Mouse (Mus musculus): ENCODE measurements at regions not wholly inside any gene's neighbourhood (a gene's known extent, or its start where the extent isn't known, plus 50 kb on each side); places are given as distances from the start of the nearest gene placed in this dataset.

DNA sequence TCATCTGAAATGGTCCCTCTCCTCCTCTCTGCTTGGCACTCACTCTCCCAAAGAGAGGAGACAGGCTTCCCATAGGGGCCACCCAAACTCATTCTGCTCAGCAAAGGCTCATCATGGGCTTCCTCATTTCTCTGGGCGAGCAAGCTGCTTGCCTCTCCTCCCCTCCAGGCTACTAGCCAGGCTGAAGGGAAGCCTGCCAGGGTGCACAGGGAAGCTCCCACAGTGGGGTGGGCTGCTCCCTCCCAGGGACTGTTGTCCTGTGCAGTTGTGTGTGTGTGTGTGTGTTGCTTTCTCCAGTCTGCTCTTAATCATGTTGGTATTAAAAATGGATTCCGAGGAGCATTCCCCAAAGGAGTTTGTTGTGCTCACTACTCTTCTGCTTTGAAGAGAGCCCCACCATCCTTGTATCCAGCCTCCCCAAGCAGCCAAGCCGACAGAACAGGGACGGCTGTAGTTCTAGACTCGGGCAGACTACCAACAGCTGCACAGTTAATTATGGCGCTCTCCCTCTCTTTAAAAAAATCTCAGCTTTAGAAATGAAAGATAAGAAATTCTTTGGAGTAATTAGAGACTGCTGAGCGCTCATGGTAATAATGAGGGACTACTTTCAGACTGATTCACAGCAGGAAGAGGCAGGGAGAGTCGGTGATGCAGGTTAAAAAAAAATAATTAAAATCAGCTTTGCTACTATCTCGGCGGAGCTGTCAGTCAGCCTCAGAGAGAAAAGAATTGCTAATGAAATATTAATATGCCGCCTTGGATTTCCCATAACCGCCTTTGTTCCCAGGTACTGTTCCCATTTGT, 417.0 kb downstream of the Cmpk2 start:
- DNase-seq (ENCODE audit: low spot score): no peak

DNA sequence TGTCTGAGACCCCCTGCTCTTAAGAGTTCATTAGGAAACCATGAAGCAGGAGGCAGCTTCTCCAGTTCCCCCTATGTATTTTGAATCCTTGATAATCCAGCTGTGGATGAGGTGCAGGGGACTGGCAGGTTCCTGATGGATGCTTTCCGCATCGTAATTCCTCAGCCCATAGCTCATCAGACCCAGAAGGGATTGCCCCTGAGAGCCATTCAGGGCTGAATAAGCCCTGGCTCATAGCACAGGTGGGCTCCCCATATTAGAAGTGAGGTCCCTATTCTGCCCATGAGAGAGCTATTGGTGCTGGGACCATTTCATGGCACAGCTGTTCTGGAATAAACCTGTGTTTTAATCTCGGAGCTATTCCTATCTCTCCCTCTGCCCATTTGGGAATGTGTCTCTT, 416.1 kb downstream of the Cmpk2 start:
- DNase-seq (ENCODE audit: low spot score): no peak

DNA sequence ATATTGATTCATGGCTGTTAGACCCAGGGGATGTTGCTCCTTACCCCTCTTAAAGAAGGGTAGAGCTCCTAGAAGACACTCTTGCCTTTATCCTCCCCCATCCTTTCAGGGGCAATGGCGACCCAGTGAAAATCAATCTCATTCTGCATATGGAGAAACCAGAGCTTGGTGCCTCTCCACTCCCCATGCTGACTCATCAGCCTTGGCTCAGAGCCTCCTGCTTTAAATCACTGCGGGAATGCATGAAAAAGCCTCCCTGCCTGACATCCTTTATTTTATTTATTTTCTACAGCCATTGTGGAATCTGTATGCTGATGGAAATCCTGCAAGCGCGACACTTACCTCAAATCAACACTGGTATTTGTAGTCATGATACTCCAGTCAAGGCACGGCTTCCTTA, 415.2 kb downstream of the Cmpk2 start:
- no peak for DNase-seq (ENCODE audit: low spot score)

DNA sequence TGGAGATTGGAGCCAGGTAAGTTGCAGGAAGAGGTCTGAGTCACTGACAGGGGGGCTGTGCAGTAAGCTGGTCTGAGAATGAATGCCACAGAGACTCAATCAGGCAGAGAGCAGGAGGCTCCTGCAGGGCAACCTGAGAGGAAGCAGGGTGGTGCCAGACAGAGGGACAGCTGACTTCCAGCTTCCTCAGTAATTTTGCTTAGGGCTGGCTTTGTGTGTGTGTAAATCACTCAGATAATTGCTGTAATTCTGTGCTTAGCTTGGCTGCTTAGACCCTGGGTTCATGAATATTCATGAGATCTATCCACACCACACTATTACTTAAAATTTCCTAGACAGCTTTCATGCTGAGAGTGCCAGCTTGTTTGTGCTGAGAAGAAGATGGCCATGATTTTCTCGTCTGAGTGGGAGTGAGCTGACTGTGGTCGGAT, 408.7 kb downstream of the Cmpk2 start:
- no peak for DNase-seq (ENCODE audit: low spot score)

DNA sequence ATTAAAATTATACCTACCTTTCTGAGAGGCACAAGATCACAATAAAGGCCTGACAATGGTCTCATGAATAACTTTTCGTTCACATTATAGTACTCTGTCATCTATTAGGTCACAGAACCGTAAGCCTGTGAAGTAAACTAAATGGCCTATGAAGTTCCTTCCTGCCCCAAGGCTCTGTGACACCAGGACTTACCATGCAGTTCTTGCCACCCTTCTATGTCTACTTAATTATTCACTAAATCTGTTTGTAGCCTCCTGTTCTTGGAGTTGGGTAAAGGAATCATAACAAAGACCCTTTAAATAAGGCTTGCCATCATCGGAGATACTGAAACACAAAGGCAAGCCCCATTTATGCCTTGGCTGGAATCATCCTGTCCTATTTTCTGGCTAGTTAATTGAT, 408.3 kb downstream of the Cmpk2 start:
- DNase-seq (ENCODE audit: low spot score): no peak

DNA sequence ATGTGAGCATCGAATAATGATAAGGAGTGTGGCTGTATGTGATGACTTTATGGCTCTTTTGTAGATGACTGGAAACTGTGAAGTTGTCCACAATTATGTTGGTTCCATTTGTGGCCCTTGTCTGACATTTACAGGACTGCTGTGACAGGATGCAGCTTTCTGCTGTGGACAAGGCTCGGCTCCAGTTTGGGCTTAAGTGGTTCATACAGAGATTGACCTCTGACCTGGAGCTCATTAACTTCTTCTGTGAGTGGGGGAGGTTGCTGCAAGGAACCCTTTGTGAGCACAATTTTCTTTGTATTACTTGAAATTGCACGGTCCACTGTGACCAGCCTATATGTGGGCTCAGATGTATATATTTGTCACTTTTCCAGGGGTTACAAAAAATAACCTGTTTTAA, 403.5 kb downstream of the Cmpk2 start:
- no peak for DNase-seq (ENCODE audit: low spot score)

DNA sequence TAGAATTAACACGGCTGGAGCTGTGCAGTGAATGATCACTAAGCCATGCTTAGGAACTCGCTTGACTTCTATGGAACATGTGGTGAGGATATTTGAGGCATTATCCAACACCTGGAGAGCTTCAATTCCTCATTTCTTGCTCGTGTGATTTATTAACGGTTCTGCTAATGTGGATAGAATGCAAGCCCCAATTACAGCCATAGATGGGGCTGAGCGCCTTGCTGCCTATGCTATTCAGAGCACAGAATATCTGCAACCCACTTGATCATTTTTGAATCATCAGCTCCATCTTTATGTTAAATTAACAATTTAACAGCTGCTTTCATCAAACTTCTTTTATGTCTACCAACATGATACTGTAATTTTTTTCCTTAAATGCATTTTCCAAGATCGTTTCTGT, 398.7 kb downstream of the Cmpk2 start:
- no peak for DNase-seq (ENCODE audit: low spot score)

DNA sequence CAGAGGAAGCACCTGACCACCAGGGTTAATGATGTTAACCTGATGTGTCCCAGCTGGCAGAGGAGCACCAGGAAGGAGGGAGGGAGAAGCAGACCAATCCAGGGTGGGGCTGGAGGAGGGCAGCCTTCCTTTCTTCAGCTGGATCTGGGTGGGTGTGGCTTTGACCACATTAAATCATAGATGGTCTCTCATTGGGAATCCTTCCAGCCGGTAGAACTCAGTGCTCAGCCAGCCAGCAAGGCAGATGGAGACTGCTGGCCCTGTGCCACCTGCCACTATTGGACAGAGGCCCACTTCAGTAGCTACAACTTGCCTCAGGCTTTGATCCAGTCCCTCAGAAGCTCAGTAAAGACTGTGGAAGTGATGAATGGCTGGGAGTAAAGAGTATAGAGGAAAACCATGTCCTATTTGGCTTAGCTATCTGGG, 386.1 kb downstream of the Cmpk2 start:
- peak; percentile 18 for DNase-seq (ENCODE audit: low spot score)

DNA sequence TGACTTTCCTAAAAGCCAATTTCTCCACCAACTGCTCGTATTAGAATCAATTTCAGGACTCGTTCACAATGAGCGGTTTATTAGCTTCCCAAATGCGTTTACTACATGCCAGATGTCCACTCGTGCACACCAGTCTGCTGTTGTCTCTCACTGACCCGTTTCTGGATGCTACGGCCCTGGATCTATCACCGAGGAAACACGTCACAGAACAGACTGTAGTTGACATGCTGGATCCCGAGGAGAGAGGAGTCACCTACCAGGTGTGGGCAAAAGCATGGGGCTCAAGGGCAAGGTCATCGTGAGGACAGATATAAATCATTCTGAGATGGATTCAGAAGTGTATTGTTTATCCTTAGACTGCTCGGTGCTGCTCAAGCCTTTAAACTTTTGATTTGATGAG, 375.9 kb downstream of the Cmpk2 start:
- DNase-seq (ENCODE audit: low spot score): no peak

DNA sequence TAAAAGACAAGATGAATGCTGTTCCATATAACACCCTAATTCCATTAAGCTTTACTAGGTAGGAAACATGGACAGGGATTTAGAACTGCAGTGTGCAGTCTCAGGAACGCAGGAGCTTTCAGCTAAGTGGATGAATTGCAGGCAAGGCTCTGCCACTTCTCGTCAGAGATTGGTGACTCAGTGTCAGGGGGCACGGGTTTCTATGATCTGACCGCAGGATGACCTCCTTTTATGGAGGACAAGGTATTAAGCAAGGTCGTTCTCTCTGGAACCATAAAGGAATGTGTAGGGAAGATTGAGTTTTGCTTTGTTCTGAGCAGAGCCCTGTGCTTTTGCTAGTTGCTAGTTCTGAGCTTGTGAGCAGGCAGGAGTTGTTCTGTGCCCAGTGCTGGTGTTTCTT, 373.7 kb downstream of the Cmpk2 start:
- DNase-seq (ENCODE audit: low spot score): no peak

DNA sequence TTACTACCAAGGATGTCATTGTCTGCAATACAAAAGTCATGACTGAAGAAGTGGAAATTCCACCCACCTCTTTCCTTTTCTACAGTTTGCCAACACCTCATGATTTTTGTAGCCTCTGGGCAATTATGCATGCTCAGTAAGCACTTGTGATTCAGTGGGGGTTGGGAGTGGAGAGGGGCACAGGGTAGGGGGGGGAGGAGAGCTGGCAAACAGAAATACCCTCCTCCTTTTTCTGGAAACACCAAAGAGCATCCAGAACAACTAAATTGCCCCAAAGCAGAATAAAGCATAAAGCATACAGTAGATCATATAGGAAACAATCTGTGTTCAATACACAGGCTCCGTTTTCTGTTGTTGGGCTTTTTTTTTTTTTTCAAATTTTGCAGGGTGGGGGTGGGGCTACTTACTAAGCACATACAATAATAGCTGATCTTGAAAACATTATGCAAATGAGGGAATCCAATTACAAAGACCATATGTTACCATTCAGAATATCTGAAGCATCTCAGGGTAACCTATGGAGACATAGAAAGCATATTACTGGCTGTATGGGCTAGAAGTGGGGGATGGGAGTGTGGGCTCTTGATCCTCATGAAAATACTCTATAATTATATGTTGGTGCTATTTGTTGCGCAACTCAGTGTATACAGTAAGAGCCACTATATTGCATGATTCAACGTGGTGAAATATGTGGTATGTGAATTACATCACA, 352.4 kb downstream of the Cmpk2 start:
- no peak for DNase-seq (ENCODE audit: low spot score)

DNA sequence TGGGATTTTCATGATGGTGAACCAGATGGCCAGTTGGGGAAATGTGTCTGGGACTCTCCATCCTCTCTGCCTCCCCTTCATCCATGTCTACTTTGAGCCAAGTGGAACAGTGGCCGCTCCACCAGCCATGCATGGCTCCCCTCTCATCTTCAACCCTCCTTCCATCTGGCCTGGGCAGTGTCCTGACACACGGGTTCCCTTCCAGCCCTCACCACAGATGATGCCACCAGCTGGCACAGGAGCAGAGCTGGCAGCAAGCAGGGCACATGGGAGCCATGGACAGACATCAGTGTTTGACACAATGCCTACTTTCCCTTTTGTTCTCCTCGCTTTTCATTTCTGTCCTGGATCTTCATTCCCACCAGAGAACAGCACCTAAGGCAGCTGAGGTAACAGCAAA, 348.9 kb downstream of the Cmpk2 start:
- DNase-seq (ENCODE audit: low spot score): no peak

DNA sequence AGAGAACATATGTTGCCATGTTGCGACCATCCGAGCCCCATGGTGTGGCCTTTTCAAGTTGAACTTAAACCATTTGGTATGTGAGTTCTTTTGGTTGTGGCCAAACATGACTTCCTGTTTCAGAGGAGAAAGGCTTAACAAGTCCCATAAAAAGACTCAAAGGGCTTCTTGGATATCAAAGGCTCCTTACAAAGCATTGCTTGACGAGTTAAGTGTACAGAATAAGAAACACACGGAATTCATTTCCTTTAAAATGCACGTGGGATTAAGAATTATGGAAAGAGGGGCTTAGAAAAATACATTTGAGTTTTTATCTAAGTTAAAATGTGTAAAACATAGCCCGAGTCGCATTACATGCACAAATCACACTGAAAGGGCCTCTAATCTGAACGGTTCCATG, 346.8 kb downstream of the Cmpk2 start:
- DNase-seq (ENCODE audit: low spot score): no peak

DNA sequence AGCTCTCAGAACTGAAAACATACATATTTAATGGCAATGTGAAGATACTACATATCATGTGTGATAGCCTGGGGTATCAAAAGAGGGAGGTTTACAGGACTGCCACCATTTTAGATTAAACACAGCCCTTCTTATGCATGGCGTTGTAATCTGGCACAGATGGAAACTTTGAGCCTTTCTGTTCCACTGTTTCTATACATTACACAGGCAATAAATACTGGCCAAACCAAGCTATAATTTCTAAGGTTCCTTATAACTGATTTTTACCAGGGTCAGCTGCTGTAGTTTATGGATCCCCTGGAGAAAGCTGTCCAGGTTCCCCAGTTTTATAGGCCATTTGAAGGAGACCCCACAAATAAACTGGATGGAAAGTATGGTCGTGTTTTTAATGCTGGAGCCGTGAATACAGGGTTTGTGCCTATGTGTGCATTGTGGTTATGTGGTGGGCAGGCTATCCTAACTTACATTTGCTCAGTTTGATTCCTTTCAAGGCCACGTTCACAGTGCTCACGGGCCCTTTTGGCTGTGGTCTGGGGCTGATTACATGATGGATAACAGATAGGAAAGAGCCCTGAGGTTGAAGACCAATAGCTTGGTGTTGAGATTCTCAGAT, 341.7 kb downstream of the Cmpk2 start:
- no peak for DNase-seq (ENCODE audit: low spot score)

DNA sequence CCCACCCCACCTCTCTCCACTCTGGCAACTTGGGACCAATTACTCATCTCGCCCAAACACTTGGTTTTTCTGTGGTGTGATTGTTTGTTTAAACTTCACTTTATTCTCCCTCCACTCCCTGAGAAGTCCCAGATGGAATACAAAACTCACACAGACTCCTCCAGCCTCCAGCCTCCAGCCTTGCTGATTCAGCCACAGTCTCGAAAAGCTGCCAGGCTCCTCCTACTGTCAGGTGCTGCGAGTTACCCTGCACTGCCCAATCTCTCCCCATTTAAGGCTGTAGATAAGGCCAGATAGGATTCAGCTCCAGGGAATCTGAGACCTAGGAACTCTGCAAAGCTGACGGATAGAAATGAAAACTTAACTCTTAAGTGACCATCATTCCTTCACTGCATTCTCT, 340.7 kb downstream of the Cmpk2 start:
- DNase-seq (ENCODE audit: low spot score): no peak

DNA sequence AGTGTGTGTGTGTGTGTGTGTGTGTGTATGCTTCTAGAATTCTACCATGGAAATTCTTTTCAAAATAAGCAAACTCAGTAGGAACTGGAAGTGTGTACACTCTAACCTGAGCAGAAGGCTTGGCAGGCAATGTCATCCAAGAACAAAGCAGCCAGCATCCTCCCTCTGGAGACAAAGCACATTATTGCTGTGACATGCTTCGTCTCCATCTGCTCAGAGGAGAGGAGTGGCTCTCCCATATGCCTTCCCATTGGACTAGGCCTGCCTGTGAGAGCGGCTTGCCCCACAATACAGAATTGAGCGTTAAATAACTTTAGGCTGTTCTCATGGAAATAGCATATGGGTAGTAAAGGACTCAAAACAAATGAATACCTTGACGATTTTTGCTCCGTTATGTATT, 333.5 kb downstream of the Cmpk2 start:
- peak; percentile 69 for DNase-seq (ENCODE audit: low spot score)

DNA sequence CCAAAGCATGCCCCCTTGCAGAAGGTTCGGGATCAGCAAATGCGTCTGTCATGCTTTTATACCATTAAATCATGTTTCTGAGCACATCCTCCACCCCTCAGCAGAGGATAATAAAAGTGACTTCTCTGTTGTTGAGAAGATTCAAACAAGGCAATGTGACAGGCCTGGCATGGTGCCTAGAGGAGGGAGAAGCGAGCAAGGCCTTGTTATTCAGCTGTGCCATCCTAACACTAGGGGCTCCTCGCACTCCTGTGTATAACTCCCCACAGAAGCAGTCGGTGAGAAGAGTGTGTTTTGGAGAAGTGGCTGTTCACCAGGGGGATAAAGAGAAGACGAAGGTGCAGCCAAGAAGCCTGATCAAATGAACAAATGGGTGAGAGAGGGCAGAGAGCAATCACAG, 330.3 kb downstream of the Cmpk2 start:
- DNase-seq (ENCODE audit: low spot score): no peak

DNA sequence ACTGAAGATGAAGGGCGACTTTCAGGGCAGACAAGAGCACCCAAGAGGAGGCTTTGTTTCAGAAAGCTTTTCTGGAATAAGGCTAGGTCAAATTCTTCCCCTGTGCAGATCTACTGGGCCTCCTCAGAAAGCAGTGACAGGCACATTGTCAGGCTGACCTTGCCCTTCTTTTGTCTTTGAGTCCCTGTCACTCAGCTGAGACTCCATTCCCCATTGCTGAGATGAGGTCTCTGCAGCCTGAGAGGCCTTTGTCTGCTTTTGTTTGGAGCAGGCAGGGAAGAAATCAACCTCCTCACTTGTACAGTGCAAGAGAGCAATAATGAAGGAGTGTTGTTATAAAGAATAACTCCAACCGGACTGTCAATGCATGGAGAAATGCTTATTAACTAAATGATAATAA, 327.4 kb downstream of the Cmpk2 start:
- DNase-seq (ENCODE audit: low spot score): no peak

DNA sequence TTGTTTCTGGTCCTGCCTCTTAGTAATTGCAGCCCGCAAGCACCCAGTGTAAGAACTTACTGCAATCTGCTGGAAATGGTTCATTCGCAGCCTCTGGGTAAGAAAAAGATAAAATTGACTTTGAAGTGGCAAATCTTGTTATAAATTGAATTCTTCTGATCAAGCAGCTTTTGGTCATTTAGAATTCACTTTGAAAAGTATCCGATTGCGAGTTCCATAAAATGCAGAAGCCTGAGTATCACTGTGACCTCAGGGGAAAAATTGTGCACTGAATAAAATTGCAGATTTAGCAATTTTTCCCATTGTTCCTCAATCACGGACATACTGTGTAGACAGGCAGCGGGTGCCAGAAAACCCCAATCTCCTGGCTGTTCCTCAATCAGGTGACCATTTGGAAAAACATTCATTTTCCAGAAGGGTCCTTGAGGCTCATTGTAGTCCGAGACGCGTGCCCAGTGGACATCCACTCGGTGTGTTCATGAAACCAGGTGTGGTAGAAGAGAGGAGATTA, 320.4 kb downstream of the Cmpk2 start:
- DNase-seq (ENCODE audit: low spot score): no peak

DNA sequence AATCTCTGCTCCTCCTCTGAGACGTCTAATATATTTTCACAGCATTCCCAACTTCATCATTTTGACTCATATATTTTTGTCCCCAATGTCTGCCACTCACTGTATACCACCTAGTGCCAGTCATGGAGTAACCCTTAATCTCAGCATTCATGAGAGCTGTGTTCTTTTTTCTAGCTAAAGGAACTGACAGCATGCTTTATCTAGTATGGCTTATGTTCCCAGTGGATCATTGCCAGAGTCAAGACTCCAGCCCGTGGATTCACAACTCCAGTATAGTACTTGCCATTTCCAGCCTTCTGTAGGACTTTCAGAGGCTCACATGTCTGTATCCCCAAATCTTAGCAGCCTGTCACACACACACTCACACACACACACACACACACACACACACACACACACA, 316.5 kb downstream of the Cmpk2 start:
- DNase-seq (ENCODE audit: low spot score): no peak

DNA sequence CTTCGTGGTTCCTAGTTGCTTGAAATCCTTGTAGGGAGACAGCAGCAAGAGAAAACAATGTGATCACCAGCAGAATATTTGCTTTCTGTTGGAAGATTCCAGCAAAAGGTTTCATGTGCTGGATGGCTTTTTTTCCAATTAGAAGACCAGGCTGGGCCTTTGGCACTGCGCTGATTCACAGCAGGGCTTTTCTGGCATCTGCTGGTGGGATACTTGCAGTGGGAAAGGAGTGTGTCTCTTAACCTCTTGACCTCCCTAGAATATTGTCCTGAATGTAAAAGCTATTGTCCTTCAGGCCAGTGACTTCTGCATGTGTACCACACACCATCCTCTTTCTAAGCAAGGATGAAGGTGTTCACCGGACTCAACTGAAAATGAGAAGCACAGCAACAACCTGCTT, 315.4 kb downstream of the Cmpk2 start:
- no peak for DNase-seq (ENCODE audit: low spot score)

DNA sequence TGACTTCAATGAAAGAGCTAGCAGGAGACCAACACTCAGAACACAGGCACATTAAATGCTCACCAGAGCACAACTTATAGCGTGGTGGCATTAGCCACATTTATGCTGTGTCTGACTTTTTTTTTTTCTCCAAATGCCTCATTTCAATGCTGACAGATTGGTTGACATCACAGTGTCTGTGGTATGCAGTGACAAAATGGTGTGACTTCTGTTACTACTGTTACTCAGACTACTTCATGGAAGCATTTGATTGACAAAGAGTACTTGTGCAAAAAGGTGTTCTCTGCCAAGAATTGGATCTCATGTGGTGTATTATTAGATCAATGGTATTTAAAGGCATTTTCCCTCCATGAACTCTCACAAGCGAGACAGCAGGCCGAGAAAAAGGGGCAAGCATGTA, 314.8 kb downstream of the Cmpk2 start:
- DNase-seq (ENCODE audit: low spot score): peak; percentile 25

DNA sequence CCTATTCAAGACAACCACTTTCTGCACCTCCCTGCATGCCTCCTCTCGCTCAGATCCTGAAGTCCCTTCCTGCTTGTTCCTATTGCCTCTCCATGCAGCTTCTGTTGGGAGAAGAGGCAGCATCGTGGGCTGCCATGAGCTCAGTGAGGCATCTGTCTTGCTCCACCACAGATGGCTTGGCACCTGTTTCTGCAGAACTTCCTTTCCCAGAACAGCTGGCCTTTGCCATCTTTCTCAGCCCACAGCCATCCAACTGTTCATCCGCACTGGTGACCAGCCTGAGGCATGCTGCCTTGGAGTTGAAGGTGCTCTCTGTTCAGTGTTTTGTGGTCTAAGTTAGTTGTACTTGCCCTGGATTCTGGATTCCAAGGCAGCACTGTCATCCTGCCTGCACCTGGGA, 312.5 kb downstream of the Cmpk2 start:
- DNase-seq (ENCODE audit: low spot score): peak; percentile 42

All from layer of hippocampus, adult 9-10 months (tissue).